Mouse (Mus musculus) cerebellum, postnatal 25 days (tissue): Measurements from ENCODE around the gene Cux2.
A peak's percentile ranks its signal among the peaks of the same experiment; 100 is the strongest.

Source experiments
- DNase-seq, 2 experiments: peaks; one replicate each; pipeline ENCODE4 v3.0.0; 2021; ENCODE audit warnings: mixed read lengths in 2 of 2

Gene Cux2

GRCm38 (mm10) chr5:121959688-121960087, 90.2 kb downstream of the Cux2 start:
- DNase-seq, result peak in 1 of 2 experiments; percentile 21

GRCm38 (mm10) chr5:121958551-121958950, 91.4 kb downstream of the Cux2 start:
- no peak for DNase-seq

- DNase-seq, result no peak
Observed at GRCm38 (mm10) chr5:121955806-121956205, 94.1 kb downstream of the Cux2 start.

GRCm38 (mm10) chr5:121950175-121950574, 99.7 kb downstream of the Cux2 start:
- no peak for DNase-seq

GRCm38 (mm10) chr5:121949050-121949443, 100.9 kb downstream of the Cux2 start:
- DNase-seq, result no peak

GRCm38 (mm10) chr5:121948302-121949049, 101.4 kb downstream of the Cux2 start:
- peak; percentile 60 to 73 for DNase-seq

GRCm38 (mm10) chr5:121946657-121947245, 103.2 kb downstream of the Cux2 start:
- DNase-seq, result no peak

GRCm38 (mm10) chr5:121945819-121946218, 104.1 kb downstream of the Cux2 start:
- DNase-seq, result peak; percentile 76 to 80

- peak; percentile 81 to 89 for DNase-seq
Observed at GRCm38 (mm10) chr5:121944021-121944790, 105.7 kb downstream of the Cux2 start.

GRCm38 (mm10) chr5:121943472-121943871, 106.4 kb downstream of the Cux2 start:
- DNase-seq, result no peak

- no peak for DNase-seq
Observed at GRCm38 (mm10) chr5:121938065-121938849, 111.6 kb downstream of the Cux2 start.

- no peak for DNase-seq
Observed at GRCm38 (mm10) chr5:121930261-121930660, 119.6 kb downstream of the Cux2 start.

GRCm38 (mm10) chr5:121928362-121929000, 121.4 kb downstream of the Cux2 start:
- no peak for DNase-seq

- no peak for DNase-seq
Observed at GRCm38 (mm10) chr5:121926543-121926814, 123.4 kb downstream of the Cux2 start.

GRCm38 (mm10) chr5:121925751-121926542, 124.0 kb downstream of the Cux2 start:
- DNase-seq, result no peak

GRCm38 (mm10) chr5:121925291-121925690, 124.6 kb downstream of the Cux2 start:
- DNase-seq, result no peak

GRCm38 (mm10) chr5:121924423-121924822, 125.5 kb downstream of the Cux2 start:
- DNase-seq, result no peak

GRCm38 (mm10) chr5:121922942-121923826, 126.7 kb downstream of the Cux2 start:
- no peak for DNase-seq

GRCm38 (mm10) chr5:121919216-121919615, 130.7 kb downstream of the Cux2 start:
- DNase-seq, result no peak

- no peak for DNase-seq
Observed at GRCm38 (mm10) chr5:121916813-121917212, 133.1 kb downstream of the Cux2 start.

- DNase-seq, result no peak
Observed at GRCm38 (mm10) chr5:121913999-121914398, 135.9 kb downstream of the Cux2 start.
